Mouse (Mus musculus) retina, embryonic 14.5 days (tissue): ENCODE measurements at regions not wholly inside any gene's neighbourhood (a gene's known extent, or its start where the extent isn't known, plus 50 kb on each side); places are given as distances from the start of the nearest gene placed in this dataset.
A peak's percentile ranks its signal among the peaks of the same experiment; 100 is the strongest.
"Not testable (repeated sequence)": the region's sequence is repeated elsewhere in the genome, so short reads cannot be mapped to it uniquely, and the experiment has no call there.

Experiments
- DNase-seq: peaks from one replicate; pipeline ENCODE4 v3.0.0-alpha.2; 2015; ENCODE audit warnings: low spot score

DNA sequence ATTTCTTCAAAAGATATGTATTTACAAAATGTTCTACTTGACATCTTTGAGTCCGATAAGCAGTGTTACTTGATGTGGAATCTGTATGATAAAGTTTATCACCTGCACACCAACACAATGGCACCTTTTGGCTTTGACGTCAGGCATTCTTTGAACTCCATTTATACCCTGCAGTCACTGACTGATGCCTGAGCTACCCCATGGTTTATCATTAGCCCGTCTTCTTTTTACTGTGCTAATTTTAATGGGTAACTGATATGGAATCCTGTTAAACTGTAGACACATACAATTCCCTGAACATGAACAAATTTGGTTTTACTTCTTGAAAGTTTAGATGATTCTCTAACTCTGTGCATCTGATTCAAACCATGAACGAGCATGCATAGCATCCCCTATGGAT lies 253.8 kb upstream of the Klf6 start:
- no peak for DNase-seq

DNA sequence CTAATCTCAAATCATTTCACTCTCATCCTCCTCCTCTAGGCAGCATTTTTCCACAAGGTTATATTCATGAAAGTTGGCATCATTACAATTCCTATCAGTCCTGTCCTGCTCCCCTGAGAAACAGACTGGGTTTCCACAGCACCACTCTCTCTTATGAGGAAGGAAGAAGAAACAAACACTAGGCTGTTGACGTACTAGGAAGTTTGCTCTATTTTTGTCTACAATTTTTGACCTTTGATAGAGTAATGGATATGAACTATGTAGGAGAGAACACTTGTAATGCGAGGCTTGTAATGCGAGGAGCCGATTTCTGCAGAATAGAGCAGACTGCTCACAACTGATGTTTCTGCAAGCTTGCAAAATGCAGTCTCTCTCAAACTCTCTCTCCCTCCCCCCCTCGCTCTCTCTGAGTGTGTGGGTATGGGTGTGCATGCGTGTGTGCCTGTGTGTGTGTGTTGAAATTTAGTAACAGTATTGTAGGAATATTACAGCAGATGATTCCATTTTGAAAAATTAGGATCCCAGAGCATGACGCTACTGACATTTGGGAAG lies 247.0 kb upstream of the Klf6 start:
- DNase-seq, result no peak

GRCm38 (mm10) chr13:5614833-5615232 lies 246.4 kb upstream of the Klf6 start:
- no peak for DNase-seq

DNA sequence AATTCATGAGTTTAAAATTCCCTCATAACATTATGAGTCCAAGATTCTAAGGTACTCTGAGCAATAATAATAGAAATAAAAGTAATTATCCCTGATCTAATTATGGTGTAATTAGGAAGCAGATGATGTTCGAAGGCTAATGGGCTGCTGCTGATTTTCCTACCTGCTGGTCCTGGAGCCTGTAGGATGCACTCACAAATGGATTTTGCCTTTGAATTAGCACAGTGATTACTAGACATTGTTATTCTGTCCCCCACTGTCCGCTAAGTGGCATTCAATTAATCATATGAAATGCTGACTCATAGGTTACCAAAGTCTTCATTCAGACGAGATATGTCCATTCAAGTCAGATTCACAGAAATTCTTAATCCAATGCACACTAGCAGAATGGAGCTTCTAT lies 246.0 kb upstream of the Klf6 start:
- peak; percentile 26 for DNase-seq

- DNase-seq, result no peak
Measured at GRCm38 (mm10) chr13:5628124-5628523, 233.2 kb upstream of the Klf6 start.

DNA sequence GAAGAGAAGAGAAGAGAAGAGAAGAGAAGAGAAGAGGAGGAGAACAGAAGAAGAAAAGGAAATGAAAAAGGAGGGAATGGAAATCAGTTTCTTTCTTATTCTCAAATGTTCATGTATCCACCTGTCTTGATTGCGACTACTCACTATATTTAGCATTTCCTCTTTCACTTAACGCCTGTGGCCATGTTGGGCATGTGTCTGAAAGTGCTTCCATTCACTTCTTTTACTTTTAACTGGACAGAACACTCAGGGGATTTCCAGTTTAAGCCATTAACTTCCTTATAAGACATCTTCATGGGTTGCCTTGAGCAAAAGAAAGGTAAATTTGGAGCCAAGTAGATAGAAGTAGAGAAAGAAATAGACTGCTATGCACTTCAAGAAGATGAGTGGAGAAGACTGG lies 226.3 kb upstream of the Klf6 start:
- DNase-seq, result no peak

DNA sequence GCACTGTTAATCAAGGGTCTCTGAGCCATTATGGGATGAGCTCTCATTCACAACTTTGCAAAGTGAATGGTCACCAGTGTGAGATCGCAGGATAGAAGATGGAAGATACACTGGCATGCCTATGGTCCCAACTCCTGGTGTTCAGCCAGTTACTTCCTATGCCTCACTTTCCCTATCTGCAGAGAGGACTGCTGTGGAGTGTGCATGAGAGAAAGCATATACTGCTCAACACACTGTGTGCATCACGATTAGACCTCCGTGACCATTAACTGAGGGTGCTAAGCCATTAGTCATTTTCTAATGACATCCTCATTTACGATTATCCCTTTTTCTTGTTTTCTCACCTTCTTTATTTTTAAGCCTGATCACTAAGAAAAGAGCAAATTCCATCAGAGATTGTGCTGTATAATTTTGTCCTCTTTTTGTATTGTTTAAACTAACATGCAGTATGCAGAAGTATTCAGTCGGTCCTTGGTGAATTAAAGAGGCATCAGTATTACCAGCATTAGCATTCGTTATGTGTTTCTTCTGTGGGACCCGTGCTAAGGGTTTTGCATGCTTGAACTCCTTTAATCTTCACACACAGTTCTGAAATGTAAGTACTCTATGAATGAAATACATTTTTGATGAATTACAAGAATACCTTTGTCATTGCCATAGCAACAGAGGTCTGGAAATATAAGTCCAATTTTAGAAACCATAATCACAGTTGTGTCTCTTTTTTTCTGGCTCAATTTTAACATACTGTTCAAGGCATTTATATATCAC lies 219.4 kb upstream of the Klf6 start:
- no peak for DNase-seq

DNA sequence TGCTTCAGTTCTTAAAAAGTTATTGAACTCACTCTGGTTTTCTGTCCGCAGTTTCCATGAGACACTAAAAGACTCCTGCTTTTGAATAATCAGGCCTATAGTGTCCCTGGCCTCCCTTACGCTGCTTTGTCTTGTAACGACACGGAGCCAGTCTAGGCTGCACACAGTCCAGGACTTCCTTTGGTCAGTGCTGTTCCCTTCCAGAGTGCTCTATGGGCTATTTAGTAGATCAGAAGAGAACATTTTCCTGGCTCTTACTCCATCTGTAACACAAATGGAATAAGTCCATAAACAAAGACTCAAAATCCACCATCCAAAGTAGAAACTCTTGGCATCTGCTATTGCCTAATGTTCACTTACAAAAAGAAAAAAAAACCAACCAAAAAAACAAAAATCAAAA lies 213.0 kb upstream of the Klf6 start:
- DNase-seq, result no peak

GRCm38 (mm10) chr13:5657556-5657955 lies 203.7 kb upstream of the Klf6 start:
- DNase-seq, result peak; percentile 57

GRCm38 (mm10) chr13:5666235-5667007 lies 194.9 kb upstream of the Klf6 start:
- no peak for DNase-seq

GRCm38 (mm10) chr13:5675668-5676067 lies 185.6 kb upstream of the Klf6 start:
- no peak for DNase-seq

- no peak for DNase-seq
Measured at GRCm38 (mm10) chr13:5690124-5690523, 171.2 kb upstream of the Klf6 start.

- not testable (repeated sequence) for DNase-seq
Measured at GRCm38 (mm10) chr13:5690680-5691079, 170.6 kb upstream of the Klf6 start.

GRCm38 (mm10) chr13:5694626-5695025 lies 166.7 kb upstream of the Klf6 start:
- DNase-seq, result no peak

GRCm38 (mm10) chr13:5695581-5695980 lies 165.7 kb upstream of the Klf6 start:
- not testable (repeated sequence) for DNase-seq

GRCm38 (mm10) chr13:5696377-5696776 lies 164.9 kb upstream of the Klf6 start:
- DNase-seq, result no peak

DNA sequence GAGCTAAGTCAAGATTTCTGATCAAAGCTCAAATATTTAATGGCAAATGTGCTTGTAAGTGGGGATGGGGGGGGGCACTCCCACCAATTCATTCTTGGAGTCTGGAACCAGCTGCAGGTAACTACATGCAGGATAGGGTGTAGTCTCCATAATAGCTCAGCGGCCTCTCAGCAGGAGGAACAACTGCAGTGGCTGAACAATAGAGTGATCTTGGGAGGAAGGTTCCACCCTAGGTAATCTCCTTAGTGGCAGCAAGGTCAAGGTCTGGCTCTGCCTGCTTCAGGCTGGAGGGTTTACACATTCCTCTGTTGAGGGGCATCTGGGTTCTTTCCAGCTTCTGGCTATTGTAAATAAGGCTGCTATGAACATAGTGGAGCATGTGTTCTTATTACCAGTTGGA lies 164.0 kb upstream of the Klf6 start:
- not testable (repeated sequence) for DNase-seq

DNA sequence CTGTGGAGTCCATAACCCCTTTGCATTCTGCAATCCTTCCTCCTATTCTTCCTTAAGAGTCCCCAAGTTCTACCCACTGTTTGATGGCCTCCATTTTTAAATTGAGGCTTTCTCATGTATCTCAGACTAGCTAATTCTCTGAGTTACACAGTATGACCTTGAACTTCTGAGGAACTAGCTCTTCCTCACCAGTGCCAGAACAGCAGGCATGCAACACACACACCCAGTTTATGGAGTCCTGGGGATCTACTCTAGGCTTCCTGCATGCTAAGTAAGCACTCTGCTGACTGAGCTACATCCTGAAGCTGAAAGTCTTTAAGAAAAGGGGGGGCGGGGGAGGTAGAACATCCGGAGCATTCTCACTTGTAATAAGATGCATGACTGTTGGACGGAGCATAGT lies 159.2 kb upstream of the Klf6 start:
- DNase-seq, result no peak

GRCm38 (mm10) chr13:5704991-5705390 lies 156.3 kb upstream of the Klf6 start:
- no peak for DNase-seq

- no peak for DNase-seq
Measured at GRCm38 (mm10) chr13:5711646-5712045, 149.6 kb upstream of the Klf6 start.

GRCm38 (mm10) chr13:5713195-5713863 lies 148.0 kb upstream of the Klf6 start:
- DNase-seq, result no peak

GRCm38 (mm10) chr13:5714191-5714591 lies 147.1 kb upstream of the Klf6 start:
- no peak for DNase-seq

DNA sequence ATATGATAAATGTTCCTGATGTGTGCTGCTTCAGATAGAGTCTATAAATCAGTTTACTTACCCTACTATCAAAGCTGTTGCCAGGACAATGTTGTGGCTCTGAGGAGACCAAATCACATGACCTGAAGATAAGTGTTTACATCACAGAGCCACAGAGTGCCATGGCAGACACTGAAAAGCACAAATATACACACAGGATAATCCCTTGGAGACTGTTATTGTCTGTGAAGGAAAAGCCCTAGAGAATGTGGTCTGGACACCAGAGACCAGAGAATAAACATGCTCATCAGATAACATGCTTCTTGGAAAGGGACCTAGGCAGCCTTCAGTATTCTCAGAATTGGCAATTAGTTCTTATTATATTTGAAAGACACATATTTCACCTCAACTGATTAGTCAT lies 146.5 kb upstream of the Klf6 start:
- no peak for DNase-seq
